Mouse (Mus musculus) heart, adult 18-20 months (tissue): Measurements from ENCODE around the gene Adgre5. TPM values are rescaled to one million over a fixed set of nuclear protein-coding genes. Genes with fewer than 3 reads are reported as not detected.
A peak's percentile ranks its signal among the peaks of the same experiment; 100 is the strongest.

Experiments
- DNase-seq, 2 experiments: peaks; one replicate each; pipeline ENCODE4 v3.0.0; 2021 to 2022; ENCODE audit warnings: mixed read lengths in 1 of 2
- long read RNA-seq, 2 experiments: library from polyadenylated mRNA; stranded (forward); transcript quantifications; one replicate each; pipeline ENCODE4 v2.0.0; 2021
- total RNA-seq, 2 experiments: library from RNA; stranded (reverse); gene quantifications; 2 replicates each; pipeline ENCODE4 v1.2.3; 2021

Gene Adgre5
- 10 to 100 TPM; 41.1 to 43.2 TPM for total RNA-seq
- long read RNA-seq, experiment 1, partial matches to known transcripts: 3 of 8 reads
- long read RNA-seq, experiment 1, other reads (novel, unspliced or antisense): 2 of 8 reads
- long read RNA-seq, experiment 2, transcript Adgre5-203 (19 exons, 2,867 nt): major isoform, 5 of 7 reads
- long read RNA-seq, experiment 2, partial matches to known transcripts: 1 of 7 reads
- long read RNA-seq, experiment 2, other reads (novel, unspliced or antisense): 0 of 7 reads

GRCm38 (mm10) chr8:83740976-83741741 is at the start of gene Adgre5:
Gene Adgre5, minus strand, starts transcription at chr8:83741326.
- peak; percentile 89 to 94 for DNase-seq

- no peak for DNase-seq
Measured at GRCm38 (mm10) chr8:83789826-83790225, 48.7 kb upstream of the Adgre5 start.

- no peak for DNase-seq
Measured at GRCm38 (mm10) chr8:83785046-83785445, 43.9 kb upstream of the Adgre5 start.

GRCm38 (mm10) chr8:83782832-83783558 is 41.9 kb upstream of the Adgre5 start:
- peak; percentile 82 to 88 for DNase-seq

- no peak for DNase-seq
Measured at GRCm38 (mm10) chr8:83779610-83780009, 38.5 kb upstream of the Adgre5 start.

GRCm38 (mm10) chr8:83778051-83778450 is 36.9 kb upstream of the Adgre5 start:
- no peak for DNase-seq

- DNase-seq: no peak
Measured at GRCm38 (mm10) chr8:83776632-83777031, 35.5 kb upstream of the Adgre5 start.

- DNase-seq: no peak
Measured at GRCm38 (mm10) chr8:83774221-83774620, 33.1 kb upstream of the Adgre5 start.

- peak; percentile 18 to 45 for DNase-seq
Measured at GRCm38 (mm10) chr8:83773452-83773846, 32.3 kb upstream of the Adgre5 start.

GRCm38 (mm10) chr8:83772701-83773451 is 31.8 kb upstream of the Adgre5 start:
- DNase-seq: peak; percentile 54 to 58

GRCm38 (mm10) chr8:83771791-83772190 is 30.7 kb upstream of the Adgre5 start:
- no peak for DNase-seq

- DNase-seq: no peak
Measured at GRCm38 (mm10) chr8:83770669-83771068, 29.5 kb upstream of the Adgre5 start.

GRCm38 (mm10) chr8:83769720-83770119 is 28.6 kb upstream of the Adgre5 start:
- DNase-seq: no peak

GRCm38 (mm10) chr8:83768526-83768925 is 27.4 kb upstream of the Adgre5 start:
- peak; percentile 23 to 53 for DNase-seq

GRCm38 (mm10) chr8:83767442-83767841 is 26.3 kb upstream of the Adgre5 start:
- DNase-seq: no peak

- no peak for DNase-seq
Measured at GRCm38 (mm10) chr8:83765663-83766062, 24.5 kb upstream of the Adgre5 start.

GRCm38 (mm10) chr8:83764717-83765116 is 23.6 kb upstream of the Adgre5 start:
- no peak for DNase-seq

- DNase-seq: no peak
Measured at GRCm38 (mm10) chr8:83764116-83764515, 23.0 kb upstream of the Adgre5 start.

- DNase-seq: peak; percentile 24 to 38
Measured at GRCm38 (mm10) chr8:83759231-83759759, 18.2 kb upstream of the Adgre5 start.

GRCm38 (mm10) chr8:83758298-83758697 is 17.2 kb upstream of the Adgre5 start:
- DNase-seq: no peak

- no peak for DNase-seq
Measured at GRCm38 (mm10) chr8:83757084-83757607, 16.0 kb upstream of the Adgre5 start.

- DNase-seq: no peak
Measured at GRCm38 (mm10) chr8:83756273-83756672, 15.1 kb upstream of the Adgre5 start.
